Mouse (Mus musculus): ENCODE measurements around the gene 2010111I01Rik. TPM values are rescaled to one million over a fixed set of nuclear protein-coding genes. Genes with fewer than 3 reads are reported as not detected.
"Not testable (repeated sequence)": the region's sequence is repeated elsewhere in the genome, so short reads cannot be mapped to it uniquely, and the experiment has no call there.

Gene 2010111I01Rik
- total RNA-seq, 2 experiments from 2014 or later = 70.2 to 83.1 TPM

- no peak for DNase-seq (ENCODE audit: low spot score in 2 of 2)
Observed at GRCm38 (mm10) chr13:62952624-62953023, 12.1 kb upstream of the 2010111I01Rik start.

DNA sequence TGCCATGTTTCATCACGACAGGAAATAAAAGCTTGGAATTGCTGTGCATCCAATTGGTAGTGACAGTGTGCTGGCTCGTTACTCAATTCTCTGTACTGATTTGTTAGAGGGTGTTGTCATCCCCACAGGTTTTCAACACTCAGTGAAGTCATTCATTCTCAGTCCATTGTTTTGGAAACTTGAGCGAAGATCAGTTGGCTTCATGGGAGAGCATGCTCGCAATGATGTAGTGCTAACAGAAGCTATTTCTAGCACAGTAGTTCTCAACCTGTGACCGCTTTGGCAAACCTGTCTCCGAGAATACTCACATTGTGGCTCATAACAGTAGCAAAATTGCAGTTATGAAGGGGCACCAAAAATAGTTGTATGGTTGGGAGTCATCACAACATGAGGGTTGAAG, 8.7 kb upstream of the 2010111I01Rik start:
- no peak for DNase-seq (ENCODE audit: low spot score in 2 of 2)

DNA sequence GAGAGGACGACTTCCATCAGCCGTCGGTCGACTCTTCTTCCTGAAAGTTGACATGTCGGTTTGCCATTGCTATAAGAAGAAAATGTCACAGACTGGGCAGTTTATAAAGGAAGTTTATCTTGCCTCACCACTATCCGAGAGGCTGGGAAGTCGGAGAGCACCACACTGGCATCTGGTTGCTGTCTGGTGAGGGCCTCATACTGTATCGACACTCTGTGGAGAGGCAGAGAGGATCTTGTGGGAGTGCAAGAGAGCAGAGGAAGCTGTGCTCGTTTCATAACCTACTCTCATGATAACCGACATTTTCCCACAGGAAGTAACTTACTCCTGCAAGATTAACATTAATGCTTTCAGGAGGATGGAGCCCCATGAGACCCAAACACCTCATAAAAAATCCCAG, 7.9 kb upstream of the 2010111I01Rik start:
- no peak for DNase-seq (ENCODE audit: low spot score in 2 of 2)

- DNase-seq (ENCODE audit: low spot score in 2 of 2) = no peak
Observed at GRCm38 (mm10) chr13:62963358-62963757, 1.3 kb upstream of the 2010111I01Rik start.

- DNase-seq (ENCODE audit: low spot score in 2 of 2) = no peak
Observed at GRCm38 (mm10) chr13:62968223-62968622, 3.5 kb downstream of the 2010111I01Rik start.

DNA sequence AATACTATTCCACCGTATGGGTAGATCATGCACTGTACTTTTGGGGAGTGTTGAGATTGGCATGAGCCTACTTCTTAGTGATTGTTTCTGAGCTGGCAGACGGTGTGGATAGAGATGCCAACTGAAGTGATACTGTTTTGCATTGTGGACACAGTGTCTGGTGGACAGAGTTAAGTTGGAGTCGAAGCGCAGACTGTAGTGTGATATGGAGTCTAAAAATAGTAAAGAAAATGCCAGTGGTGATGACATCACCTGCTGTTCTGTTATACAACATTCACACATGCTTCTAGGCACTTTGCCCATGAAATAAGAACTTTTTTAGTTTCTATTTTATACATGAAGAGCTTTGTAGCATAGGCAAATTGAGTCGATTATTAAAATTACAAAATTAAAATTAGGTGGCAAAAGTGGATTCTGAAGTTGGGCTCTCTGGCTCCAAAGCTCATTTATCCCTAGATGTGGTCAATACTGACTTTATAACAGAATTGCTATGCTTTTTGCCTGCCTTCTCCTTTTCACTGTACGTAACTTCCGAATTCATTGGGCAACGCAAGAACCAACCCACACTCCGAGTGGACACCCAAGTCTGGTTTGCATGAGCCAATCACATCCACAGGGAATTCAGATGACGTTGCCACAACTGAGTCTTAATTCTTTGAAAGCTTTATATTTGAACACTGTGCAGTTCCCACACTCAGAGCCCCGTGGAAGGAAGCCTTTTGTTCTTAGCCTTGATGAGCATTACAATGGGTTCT, 6.0 kb downstream of the 2010111I01Rik start:
- DNase-seq (ENCODE audit: low spot score in 2 of 2) = no peak

- DNase-seq (ENCODE audit: low spot score in 2 of 2) = no peak
Observed at GRCm38 (mm10) chr13:62972403-62972802, 7.7 kb downstream of the 2010111I01Rik start.

DNA sequence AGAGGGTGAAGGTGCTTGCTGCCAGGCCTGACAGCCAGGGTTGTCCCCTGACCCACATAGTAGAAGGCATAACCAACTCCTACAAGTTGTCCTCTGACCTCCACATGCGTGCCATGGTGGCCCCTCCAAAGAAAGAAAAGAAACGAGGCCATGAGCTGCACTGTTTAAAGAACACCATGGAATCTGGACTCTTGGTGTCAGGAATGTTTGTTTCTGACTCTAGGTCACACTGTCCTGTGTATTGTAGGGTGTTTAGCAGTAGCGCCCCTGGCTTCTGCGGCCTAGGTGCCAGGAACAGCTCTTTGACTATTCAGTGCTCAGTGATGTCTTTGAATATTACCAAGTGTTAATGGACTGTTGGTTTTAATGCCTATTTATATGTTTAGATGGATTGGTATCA, 8.4 kb downstream of the 2010111I01Rik start:
- no peak for DNase-seq (ENCODE audit: low spot score in 2 of 2)

DNA sequence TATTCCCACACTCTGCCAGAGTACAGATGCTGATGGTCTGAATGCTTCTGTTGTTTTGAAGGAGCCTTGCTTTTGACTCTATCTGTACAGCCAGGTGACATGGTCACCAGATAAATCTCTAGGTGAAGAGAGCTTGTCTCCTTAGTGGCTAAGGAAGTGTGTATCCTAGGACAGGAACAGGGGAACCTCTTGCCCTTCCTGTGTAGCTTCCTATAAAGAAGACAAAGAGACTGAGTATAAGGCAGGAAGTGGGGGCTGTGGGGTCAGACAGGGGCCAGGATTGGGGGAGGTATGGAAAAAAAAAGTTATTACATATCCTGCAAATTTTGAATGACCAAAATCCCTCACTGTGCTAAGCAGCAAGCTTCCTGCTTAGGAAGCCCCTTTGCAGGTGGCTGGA, 13.4 kb downstream of the 2010111I01Rik start:
- no peak for DNase-seq (ENCODE audit: low spot score in 2 of 2)

- DNase-seq (ENCODE audit: low spot score in 2 of 2) = no peak
Observed at GRCm38 (mm10) chr13:62978784-62979183, 14.1 kb downstream of the 2010111I01Rik start.

- no peak for DNase-seq (ENCODE audit: low spot score in 2 of 2)
Observed at GRCm38 (mm10) chr13:62979215-62979614, 14.5 kb downstream of the 2010111I01Rik start.

- no peak for DNase-seq (ENCODE audit: low spot score in 2 of 2)
Observed at GRCm38 (mm10) chr13:62980131-62980530, 15.4 kb downstream of the 2010111I01Rik start.

DNA sequence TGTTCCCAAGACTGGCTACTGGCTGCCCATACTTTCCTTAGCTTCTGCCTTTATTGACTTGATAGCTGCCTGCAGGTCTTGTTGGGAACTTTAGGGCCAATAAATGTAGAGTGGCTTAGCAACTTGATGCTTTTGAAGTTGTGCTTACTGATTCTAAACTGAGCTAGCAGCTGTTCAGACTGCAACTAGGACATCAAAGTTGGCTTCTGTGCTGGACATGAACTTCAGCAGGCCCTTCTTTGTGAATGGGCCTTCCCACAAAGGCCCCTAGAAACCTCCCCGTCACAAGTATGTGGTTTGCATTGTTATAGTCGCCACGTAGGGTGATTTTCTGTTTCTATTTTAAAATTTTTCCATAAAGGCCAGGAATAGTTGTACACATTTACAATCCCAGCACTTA, 19.8 kb downstream of the 2010111I01Rik start:
- no peak for DNase-seq (ENCODE audit: low spot score in 2 of 2)

DNA sequence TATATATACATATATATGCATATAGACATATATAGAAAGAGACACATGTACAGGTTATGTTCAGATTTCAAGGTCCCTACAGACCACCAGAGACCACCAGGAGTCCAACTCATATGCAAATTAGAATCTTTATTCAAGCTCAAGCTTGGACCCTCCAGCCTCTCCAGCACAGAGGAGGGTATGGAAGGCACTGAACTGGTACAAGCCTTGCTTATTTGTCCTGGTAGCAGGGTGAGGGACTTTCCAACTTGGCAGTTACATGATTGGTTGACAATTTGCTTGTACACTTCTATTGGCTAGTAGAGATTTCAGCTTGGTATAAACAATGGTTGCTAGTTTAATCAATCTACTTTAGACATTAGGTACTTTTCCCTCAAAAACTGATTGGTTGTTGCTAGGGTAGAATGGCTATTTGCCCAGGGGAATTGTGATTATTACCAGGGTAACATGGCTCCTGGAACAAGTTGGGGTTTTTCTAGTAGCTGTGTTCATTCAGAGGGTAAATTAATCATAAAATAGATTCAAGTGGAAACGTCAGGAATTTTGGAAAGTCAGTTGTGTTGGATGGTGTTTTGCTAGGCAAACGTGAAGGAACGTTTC, 25.3 kb downstream of the 2010111I01Rik start:
- DNase-seq (ENCODE audit: low spot score in 2 of 2) = peak in 1 of 2 experiments; percentile 37

DNA sequence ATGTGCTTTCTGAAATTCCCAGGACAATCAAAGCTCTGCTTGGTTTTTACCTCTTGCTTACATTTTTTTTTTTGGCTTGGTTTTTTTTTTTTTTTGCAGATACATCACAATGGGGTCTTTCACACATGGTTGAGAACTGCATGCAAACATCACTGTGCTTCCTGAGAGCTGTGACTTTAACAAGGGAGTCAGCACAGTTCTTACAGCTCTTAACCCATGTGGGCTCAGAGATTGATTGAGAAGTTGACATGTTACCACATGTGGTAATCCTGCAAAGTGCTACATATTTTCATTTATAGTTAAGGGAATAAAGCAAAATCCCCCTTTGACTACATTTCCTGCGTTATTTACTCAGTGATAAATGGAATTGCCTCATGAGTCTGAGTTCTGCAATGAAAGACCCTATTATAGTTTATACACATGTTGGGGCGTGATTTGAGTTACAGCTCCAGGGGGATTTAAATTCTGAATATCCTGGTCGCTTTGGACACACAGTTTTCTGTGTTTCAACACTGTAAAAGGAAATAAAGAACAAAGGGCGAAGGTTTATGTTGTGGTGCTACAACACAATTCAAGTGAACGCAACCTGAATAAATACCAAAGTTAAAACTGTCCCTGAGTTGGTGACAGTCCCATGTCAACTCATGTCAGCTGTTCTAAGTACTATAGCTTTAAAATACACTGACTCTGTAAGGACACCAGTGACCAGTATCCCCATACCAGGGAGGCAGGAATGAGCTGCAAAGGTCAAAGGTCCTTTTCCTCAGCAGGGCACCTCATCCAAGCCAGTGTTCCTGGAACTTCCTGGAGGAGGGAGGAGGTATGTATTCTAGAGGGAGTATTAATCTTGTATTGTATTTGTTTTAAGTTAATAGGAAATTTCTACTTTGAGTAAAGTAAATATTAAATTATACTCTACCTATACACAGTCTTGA, 29.1 kb downstream of the 2010111I01Rik start:
- DNase-seq (ENCODE audit: low spot score in 2 of 2) = no peak

- no peak for DNase-seq (ENCODE audit: low spot score in 2 of 2)
Observed at GRCm38 (mm10) chr13:62996767-62997166, 32.1 kb downstream of the 2010111I01Rik start.

DNA sequence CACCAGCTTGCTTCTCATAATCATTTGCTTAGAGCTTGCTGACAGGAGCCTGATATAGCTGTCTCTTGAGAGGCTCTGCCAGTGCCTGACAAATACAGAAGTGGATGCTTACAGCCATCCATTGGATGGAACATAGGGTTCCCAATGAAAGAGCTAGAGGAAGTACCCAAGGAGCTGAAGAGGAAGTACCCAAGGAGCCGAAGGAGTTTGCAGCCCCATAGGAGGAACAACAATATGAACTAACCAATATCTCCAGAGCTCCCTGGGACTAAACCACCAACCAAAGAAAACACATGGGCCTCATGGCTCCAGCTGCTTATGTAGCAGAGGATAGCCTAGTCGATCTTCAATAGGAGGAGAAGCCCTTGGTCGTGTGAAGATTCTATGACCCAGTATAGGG, 42.8 kb downstream of the 2010111I01Rik start:
- not testable (repeated sequence) for DNase-seq (ENCODE audit: low spot score in 2 of 2)

GRCm38 (mm10) chr13:63010345-63011090, 45.8 kb downstream of the 2010111I01Rik start:
- no peak for DNase-seq (ENCODE audit: low spot score in 2 of 2)

- no peak for DNase-seq (ENCODE audit: low spot score in 2 of 2)
Observed at GRCm38 (mm10) chr13:63014353-63014752, 49.7 kb downstream of the 2010111I01Rik start.

DNA sequence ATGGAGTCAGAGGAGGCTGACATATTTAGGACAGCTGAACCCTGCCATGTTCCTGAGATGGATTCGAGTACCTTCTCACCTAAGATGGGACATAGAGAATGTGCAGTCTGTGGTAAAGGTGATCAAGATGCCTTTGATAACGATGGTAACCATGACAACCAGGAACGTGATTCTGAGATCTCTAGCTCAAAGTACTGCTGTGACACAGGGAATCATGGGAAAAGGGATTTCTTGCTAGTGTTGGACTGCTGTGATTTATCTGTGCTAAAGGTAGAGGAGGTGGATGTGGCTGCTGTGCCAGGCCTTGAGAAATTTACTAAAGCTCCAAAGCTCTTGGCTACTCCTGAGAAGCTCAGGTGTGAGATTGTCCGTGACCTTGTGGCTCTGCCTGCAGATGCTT, 50.7 kb downstream of the 2010111I01Rik start:
- DNase-seq (ENCODE audit: low spot score in 2 of 2) = no peak

GRCm38 (mm10) chr13:63016056-63016455, 51.4 kb downstream of the 2010111I01Rik start:
- DNase-seq (ENCODE audit: low spot score in 2 of 2) = no peak
